Mouse (Mus musculus): ENCODE results near the gene Zbtb33. TPM values are rescaled to one million over a fixed set of nuclear protein-coding genes. Genes with fewer than 3 reads are reported as not detected.

The Zbtb33 gene
- polyA plus RNA-seq (2012), result 1.6 and 1.8 TPM in 2 replicates

DNA sequence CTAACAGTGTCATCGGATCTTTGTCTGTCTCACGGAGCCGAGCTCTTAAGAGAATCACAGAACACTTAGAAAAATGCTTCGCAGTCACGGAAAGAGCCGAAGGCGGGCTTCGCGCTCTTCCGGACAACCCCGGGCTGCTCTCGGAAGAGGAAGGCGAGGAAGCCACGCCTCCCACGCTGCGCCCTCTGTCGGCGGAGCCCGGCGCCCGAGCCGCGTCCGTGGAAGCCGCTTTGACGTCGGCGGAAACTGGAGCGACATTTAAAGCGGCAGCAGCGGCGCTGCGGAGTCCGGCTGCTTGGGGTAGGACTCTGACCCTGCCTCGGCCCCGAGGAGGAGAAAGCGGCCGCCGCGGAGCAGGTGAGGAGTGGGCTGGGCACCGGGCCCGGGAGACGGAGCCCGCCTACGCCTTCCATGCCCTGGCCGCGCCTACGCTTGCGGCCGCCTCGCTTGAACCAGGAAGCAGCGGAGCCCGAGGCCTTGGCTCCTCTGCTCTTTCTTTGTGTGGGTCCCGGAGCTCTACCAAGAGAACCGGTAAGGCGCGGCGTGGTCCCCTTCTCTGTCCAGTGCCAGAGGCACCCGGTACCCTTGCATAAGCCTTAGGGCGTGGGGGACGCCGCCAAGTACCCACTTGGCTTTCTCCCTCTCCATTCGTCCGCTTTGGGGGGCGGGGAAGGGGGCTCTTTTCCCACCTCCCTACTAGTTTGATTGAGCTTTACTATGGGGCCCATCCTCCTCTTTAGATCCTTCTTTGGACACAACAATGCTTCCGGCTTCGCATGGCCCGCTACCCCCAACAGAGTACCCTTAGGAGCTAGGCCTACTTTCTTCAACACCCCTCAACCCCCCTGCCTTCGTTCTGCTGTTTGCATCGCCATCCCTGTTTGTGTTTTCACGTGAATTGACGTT, at the start of gene Zbtb33:
TSS of gene Zbtb33 (plus strand) at position 242 of the 906 bp plus-strand sequence.

Other genes with a start within 250 kb of the Zbtb33 start
- not detected in 2 replicates for gene Btg1-ps1, start 171.0 kb upstream of the Zbtb33 start, polyA plus RNA-seq (2012)
- not detected in 2 replicates for gene Btg1-ps2, start 146.7 kb upstream of the Zbtb33 start, polyA plus RNA-seq (2012)
- not detected in 2 replicates for gene Rhox10, start 123.3 kb upstream of the Zbtb33 start, polyA plus RNA-seq (2012)
- gene Rhox11, start 104.7 kb upstream of the Zbtb33 start, polyA plus RNA-seq (2012), result not detected in 2 replicates
- gene Rhox12, start 78.9 kb upstream of the Zbtb33 start, polyA plus RNA-seq (2012), result not detected in 2 replicates
- gene Rhox13, start 68.6 kb upstream of the Zbtb33 start, polyA plus RNA-seq (2012), result not detected in 2 replicates
- 0.02 TPM in 1 of 2 replicates, not detected in the other for gene Tmem255a, start 62.6 kb downstream of the Zbtb33 start, polyA plus RNA-seq (2012)
- not detected in 2 replicates for gene Atp1b4, start 126.4 kb downstream of the Zbtb33 start, polyA plus RNA-seq (2012)

All from megakaryocyte-erythroid progenitor cell, adult 5 weeks (primary cell).